Mouse (Mus musculus) kidney, embryonic 14.5 days (tissue): Measurements from ENCODE around the gene Uggt1. TPM values are rescaled to one million over a fixed set of nuclear protein-coding genes. Genes with fewer than 3 reads are reported as not detected.
A peak's percentile ranks its signal among the peaks of the same experiment; 100 is the strongest.

Experiments used
- ATAC-seq: fragments of 200-750 bp; cut with Nextera tagmentation; 2 replicates; pipeline ENCODE4 v1.8.0; 2017; ENCODE audit warnings: moderate number of reproducible peaks, mild to moderate bottlenecking, moderate TSS enrichment, moderate library complexity; ENCODE audit not compliant: low FRiP score, low TSS enrichment
- H3K27ac ChIP-seq: fragments of 300-500 bp; sonication (generic); 2 replicates; pipeline ENCODE4 v1.5.1; 2014; ENCODE audit warnings: low read depth, mild to moderate bottlenecking, low read length, moderate library complexity, mixed read lengths
- H3K27me3 ChIP-seq: fragments of 300-500 bp; sonication (generic); 2 replicates; pipeline ENCODE4 v1.6.1; 2014; ENCODE audit warnings: mild to moderate bottlenecking, low read length; ENCODE audit not compliant: control insufficient read depth, insufficient read depth
- H3K36me3 ChIP-seq: fragments of 300-500 bp; sonication (generic); 2 replicates; pipeline ENCODE4 v1.6.1; 2014; ENCODE audit warnings: low read length, mixed read lengths; ENCODE audit not compliant: control insufficient read depth, insufficient read depth
- H3K4me1 ChIP-seq: fragments of 300-500 bp; sonication (generic); 2 replicates; pipeline ENCODE4 v1.6.1; 2014; ENCODE audit warnings: low read length, mixed read lengths; ENCODE audit not compliant: control insufficient read depth, insufficient read depth
- H3K4me2 ChIP-seq: fragments of 300-500 bp; sonication (generic); replicated peaks from 2 replicates; pipeline ENCODE4 v1.6.1; 2014; ENCODE audit warnings: low read depth, mild to moderate bottlenecking, low read length
- H3K4me3 ChIP-seq: fragments of 300-500 bp; sonication (generic); 2 replicates; pipeline ENCODE4 v1.5.1; 2014; ENCODE audit warnings: mild to moderate bottlenecking, low read length
- H3K9ac ChIP-seq: fragments of 300-500 bp; sonication (generic); 2 replicates; pipeline ENCODE4 v1.6.1; 2014; ENCODE audit warnings: low read depth, mild to moderate bottlenecking, low read length, moderate library complexity
- H3K9me3 ChIP-seq: fragments of 300-500 bp; sonication (generic); 2 replicates; pipeline ENCODE4 v1.6.1; 2016; ENCODE audit warnings: low read length; ENCODE audit not compliant: control insufficient read depth
- WGBS: fragments of 180-500 bp; shearing (Covaris S2); extraction: QIAGEN DNeasy Blood & Tissue Kit; methylation state at CpG from one replicate; pipeline ENCODE4 v1.1.7; 2014; 5-methylcytosine and 5-hydroxymethylcytosine counted together
- polyA plus RNA-seq: library from polyadenylated mRNA; unstranded; fragments of >200 nt; fragmentation: Nextera tagmentation; extraction: Ambion mirVana; gene quantifications from 2 replicates; pipeline ENCODE4 v1.2.1, GENCODE M21; 2014

The Uggt1 gene
- polyA plus RNA-seq, 1 experiment from 2014 or later = 81.1 TPM

DNA sequence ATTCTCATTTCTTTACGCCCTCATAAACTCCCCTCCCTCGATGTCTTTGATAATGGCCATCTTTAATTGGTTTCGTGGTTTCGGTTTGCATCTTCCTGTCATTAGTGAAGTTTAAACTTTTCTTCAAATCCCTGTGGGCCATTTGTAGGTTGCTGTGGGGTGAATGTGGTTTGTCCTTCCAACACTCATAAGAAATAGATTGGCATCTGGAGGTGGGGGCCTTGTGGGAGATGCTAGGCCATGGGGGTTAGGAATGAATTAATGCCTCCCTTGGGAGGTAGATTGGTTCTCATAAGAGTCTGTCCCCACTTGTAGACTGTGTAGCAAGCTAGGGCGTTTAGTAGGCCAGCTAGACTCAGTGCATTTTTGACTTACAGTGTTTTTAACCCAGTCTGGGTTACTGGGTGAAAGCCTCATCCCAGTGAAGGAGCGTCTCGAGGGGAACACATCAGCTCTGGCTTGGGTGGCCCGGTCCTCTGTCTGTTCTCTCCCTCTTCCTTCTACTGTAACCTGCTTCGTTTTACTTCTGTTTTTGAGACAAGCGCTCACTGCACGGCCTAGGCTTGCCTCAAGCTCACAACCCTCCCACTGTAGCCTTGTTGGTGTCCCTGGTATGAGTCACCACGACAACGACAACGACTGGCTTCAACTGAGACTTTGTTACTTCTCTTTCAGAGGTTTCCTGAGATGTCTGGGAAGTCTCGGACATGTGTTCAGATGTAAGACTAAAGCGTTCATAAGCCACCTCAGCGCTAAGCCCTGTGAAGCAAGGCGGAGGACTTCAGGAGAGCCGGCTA, 17.4 kb upstream of the Uggt1 start:
- H3K4me3 ChIP-seq = no peak overlapping the region
- no peak overlapping the region for H3K9ac ChIP-seq
- H3K27ac ChIP-seq = no peak overlapping the region
- no peaks in the 10 kb centered on the region for H3K36me3 ChIP-seq
- WGBS = 83% methylated on average over 19 of the region's 19 CpGs
- H3K9me3 ChIP-seq = no peaks in the 10 kb centered on the region; the same call in 1 of the 2 replicates
- no peak overlapping the region for H3K4me2 ChIP-seq
- ATAC-seq = no peak
- no peaks in the 10 kb centered on the region for H3K4me1 ChIP-seq
- H3K27me3 ChIP-seq = no peaks in the 10 kb centered on the region

DNA sequence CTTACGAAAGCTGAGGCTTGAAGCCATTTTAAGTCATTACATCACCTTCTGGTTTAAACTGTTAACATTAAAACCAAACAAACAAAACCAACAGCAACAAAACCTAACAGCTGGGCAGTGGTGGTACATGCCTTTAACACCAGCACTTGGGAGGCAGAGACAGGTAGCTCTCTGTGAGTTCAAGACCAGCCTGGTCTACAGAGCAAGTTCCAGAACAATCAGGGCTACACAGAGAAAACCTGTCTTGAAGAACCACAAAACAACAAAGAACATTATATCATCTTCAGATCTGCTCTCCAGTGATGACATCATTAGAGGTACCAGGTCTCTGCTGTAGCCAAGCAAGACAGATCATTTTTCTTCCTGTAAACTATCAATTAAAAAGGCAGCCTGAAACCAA, 15.9 kb upstream of the Uggt1 start:
- Histone ChIP-seq H3K4me2 (no peak overlapping the region), H3K27me3 (no peaks in the 10 kb centered on the region), H3K4me1 (peaks cover 5% of the 10 kb centered on the region), H3K9ac (no peak overlapping the region), H3K27ac (no peak overlapping the region), H3K4me3 (no peak overlapping the region), H3K9me3 (peaks cover 6% of the 10 kb centered on the region), H3K36me3 (no peaks in the 10 kb centered on the region)
- WGBS = 97% methylated on average over 1 of the region's 1 CpGs
- no peak for ATAC-seq

DNA sequence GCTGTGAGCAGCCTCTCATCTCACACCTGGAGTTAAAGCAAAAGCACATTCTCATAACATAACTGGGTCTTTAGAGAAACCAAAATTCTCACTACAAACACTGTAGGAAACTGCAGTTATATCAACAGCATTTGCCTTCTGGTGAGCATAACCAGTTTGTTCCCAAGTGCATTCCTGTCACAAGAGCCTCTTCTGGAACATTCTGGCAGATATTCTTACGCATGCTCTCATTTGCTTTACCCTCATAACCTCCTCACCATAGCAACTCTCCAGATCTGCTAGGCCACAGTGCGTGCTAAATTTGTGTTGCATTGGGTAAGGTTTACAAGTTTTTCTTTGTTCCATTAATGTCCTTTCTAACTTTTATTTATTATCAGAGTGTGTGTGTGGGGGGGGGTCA, 14.8 kb upstream of the Uggt1 start:
- Histone ChIP-seq H3K9ac (no peak overlapping the region), H3K4me1 (peaks cover 14% of the 10 kb centered on the region), H3K4me2 (no peak overlapping the region), H3K27ac (no peak overlapping the region), H3K36me3 (no peaks in the 10 kb centered on the region), H3K27me3 (no peaks in the 10 kb centered on the region), H3K9me3 (peaks cover 6% of the 10 kb centered on the region), H3K4me3 (no peak overlapping the region)
- no peak for ATAC-seq
- WGBS = 91% methylated on average over 2 of the region's 2 CpGs

DNA sequence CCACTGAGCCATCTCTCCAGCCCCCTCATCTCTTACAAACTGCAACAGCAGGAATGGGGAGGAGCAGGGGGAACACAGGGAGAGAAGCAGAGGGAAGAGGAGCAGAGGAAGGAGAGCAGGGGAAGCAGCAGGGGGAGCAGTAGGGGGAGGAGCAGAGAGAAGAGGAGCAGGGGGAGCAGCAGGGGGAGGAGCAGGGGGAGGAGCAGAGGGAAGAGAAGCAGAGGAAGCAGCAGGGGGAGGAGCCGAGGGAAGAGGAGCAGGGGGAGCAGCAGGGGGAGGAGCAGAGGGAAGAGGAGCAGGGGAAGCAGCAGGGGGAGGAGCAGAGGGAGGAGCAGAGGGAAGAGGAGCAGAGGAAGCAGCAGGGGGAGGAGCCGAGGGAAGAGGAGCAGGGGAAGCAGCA, 14.1 kb upstream of the Uggt1 start:
- Histone ChIP-seq H3K4me3 (no peak overlapping the region), H3K4me2 (no peak overlapping the region), H3K9ac (no peak overlapping the region), H3K9me3 (peaks cover 6% of the 10 kb centered on the region), H3K36me3 (no peaks in the 10 kb centered on the region), H3K27me3 (no peaks in the 10 kb centered on the region), H3K27ac (no peak overlapping the region), H3K4me1 (peaks cover 14% of the 10 kb centered on the region)
- WGBS = 83% methylated on average over 2 of the region's 2 CpGs
- ATAC-seq = no peak

DNA sequence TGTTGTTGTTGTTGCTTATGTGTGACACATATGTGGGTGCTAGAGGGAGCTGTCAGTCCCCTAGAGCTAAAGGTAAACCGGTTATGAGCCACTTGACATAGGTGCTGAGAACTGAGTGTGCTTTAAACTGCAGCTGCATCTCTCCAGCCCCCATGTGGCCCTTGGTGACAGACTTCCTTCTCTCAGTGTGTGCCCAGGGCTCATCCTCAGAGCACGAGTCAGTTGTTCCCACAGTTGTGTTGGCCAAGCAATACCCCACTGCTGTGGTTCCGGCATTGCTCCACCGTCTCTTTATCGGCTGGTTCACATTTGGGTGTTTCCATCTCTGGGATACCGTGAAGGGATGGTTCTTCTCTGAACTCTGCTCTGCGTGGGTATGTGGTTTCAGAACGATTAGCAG, 12.8 kb upstream of the Uggt1 start:
- H3K9me3 ChIP-seq = peaks cover 6% of the 10 kb centered on the region
- H3K4me3 ChIP-seq = no peak overlapping the region
- no peak for ATAC-seq
- H3K27me3 ChIP-seq = no peaks in the 10 kb centered on the region
- peaks cover 14% of the 10 kb centered on the region for H3K4me1 ChIP-seq
- no peak overlapping the region for H3K27ac ChIP-seq
- no peak overlapping the region for H3K9ac ChIP-seq
- H3K36me3 ChIP-seq = no peaks in the 10 kb centered on the region
- WGBS = 92% methylated on average over 8 of the region's 8 CpGs
- H3K4me2 ChIP-seq = no peak overlapping the region

DNA sequence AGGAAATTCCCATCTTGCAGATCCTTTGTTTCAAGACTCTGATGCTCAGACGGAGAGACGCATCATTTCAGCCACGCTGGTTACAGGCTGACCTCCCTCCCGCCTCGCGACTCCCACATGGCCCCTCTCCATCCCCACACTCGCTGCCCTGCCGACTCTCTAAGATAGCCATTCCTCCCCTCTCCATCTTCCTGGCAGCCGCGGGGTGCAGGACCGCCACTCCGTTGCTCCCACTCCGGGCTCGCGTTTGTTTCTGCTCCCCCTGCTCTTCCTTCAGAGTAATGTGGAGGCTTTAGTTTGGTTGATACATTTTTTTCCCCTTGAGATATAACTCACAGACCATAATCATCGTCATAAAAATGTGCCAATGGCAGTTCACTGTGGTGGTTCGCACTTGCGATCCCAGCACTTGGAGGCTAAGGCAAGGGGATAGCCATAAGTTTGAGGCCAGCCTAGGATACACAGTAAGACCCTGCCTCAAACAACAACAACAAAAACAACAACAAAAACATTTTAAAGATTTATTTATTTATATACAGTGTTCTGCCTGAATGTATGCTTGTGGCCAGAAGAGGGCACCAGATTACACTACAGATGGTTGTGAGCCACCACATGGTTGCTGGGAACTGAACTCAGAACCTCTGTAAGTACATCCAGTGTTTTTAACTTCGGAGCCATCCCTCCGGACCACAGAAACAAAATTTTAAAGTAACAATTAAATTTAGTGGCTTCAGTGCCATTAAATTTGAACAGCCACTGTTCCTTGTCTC, 11.5 kb upstream of the Uggt1 start:
- Histone ChIP-seq H3K4me1 (peaks cover 14% of the 10 kb centered on the region), H3K27ac (no peak overlapping the region), H3K27me3 (no peaks in the 10 kb centered on the region), H3K9me3 (peaks cover 6% of the 10 kb centered on the region), H3K4me2 (no peak overlapping the region), H3K9ac (no peak overlapping the region), H3K4me3 (no peak overlapping the region), H3K36me3 (no peaks in the 10 kb centered on the region)
- no peak for ATAC-seq
- WGBS = 31% methylated on average over 20 of the region's 20 CpGs

DNA sequence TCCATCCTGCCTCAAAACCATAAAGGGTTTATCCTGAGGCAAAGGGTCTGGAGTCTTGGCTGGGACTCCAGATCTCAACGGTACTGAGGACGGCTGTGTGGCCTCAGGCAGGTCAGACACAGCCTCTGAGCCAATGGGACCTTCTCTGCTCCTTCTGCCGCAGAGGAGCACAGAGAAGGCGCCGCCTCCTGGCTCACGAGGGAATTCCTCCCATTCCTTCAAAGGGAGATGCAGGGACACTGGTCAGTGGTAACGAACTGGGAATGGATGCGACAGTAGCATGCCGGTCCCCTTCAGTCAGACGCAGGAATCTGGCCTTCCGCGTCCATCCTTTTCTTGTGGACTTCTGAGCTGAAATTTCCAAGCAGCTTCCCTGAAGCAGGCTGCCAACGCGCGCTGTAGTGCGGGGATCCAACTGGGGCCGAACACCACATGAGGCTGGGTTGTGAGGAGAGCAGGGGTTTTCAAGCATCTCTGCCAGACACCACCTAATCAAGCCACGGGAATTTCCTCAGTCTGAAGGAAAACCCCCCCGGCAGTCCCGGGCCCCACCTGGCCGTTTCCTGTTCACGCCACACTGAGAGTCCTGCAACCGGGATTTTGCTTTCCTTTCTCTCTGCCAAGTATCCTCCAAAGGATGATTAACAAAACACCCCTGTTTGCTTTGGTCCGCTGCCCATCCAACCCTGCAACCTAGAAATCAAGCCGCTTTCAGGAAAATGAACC, 10.3 kb upstream of the Uggt1 start:
- peak; percentile 56 for ATAC-seq
- 4% methylated on average over 25 of the region's 25 CpGs for WGBS
- Histone ChIP-seq H3K4me2 (peak overlapping the region; percentile 50), H3K36me3 (no peaks in the 10 kb centered on the region), H3K4me1 (peaks cover 14% of the 10 kb centered on the region), H3K27ac (peak overlapping the region; percentile 20; the same call in 1 of the 2 replicates), H3K9me3 (peaks cover 6% of the 10 kb centered on the region), H3K27me3 (no peaks in the 10 kb centered on the region), H3K4me3 (peak overlapping the region; percentile 23), H3K9ac (peak overlapping the region; percentile 42; the same call in 1 of the 2 replicates)

DNA sequence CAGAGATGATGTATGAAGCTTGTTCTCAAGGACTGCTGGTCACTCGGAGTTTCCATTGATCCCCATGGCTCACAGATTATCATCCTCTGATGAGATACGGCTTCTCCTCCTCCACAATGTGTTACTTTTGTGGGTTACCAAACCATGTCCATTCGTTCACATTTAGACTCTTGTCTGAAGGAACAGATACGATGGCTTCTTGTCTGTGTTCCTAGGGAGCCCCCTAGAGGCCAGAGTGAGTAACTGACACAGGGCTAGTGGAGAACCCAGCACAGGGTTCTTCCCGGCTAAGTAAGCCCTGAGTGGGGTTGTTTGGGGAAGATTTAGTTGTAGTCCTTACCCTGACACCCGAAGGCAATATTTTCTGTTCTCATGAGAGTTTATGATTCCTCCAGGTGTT, 8.3 kb upstream of the Uggt1 start:
- Histone ChIP-seq H3K27me3 (no peaks in the 10 kb centered on the region), H3K4me1 (peaks cover 14% of the 10 kb centered on the region), H3K36me3 (no peaks in the 10 kb centered on the region), H3K4me2 (no peak overlapping the region), H3K9ac (no peak overlapping the region), H3K4me3 (no peak overlapping the region), H3K9me3 (peaks cover 6% of the 10 kb centered on the region; the same call in 1 of the 2 replicates), H3K27ac (no peak overlapping the region)
- WGBS = 8% methylated on average over 6 of the region's 6 CpGs
- ATAC-seq = peak; percentile 55; the same call in 1 of the 2 replicates
